Mouse (Mus musculus) CH12.LX (cell line): Measurements from ENCODE around the gene 4930402H24Rik. TPM values are rescaled to one million over a fixed set of nuclear protein-coding genes. Genes with fewer than 3 reads are reported as not detected.

Experiments used
- DNase-seq: peaks from one replicate; pipeline ENCODE4 v3.0.0-alpha.2; 2013; ENCODE audit errors: extremely low read depth
- H3K27ac ChIP-seq: 2 replicates; pipeline ENCODE4 v1.5.1; 2012; ENCODE audit warnings: low read depth, mild to moderate bottlenecking, control low read depth, moderate library complexity; ENCODE audit not compliant: insufficient read depth
- H3K27me3 ChIP-seq: replicated peaks from 2 replicates; pipeline ENCODE3; 2012; ENCODE audit warnings: inconsistent platforms
- H3K36me3 ChIP-seq, 2 experiments: replicated peaks in 1 of 2; 2 replicates each; pipeline versions ENCODE3 to v1.6.1; 2012; ENCODE audit warnings: inconsistent platforms in 1 of 2, low read length in 1 of 2, mild to moderate bottlenecking in 1 of 2, mixed read lengths in 1 of 2, moderate library complexity in 1 of 2; ENCODE audit not compliant: control insufficient read depth in 1 of 2, insufficient read depth in 1 of 2
- H3K4me1 ChIP-seq, 2 experiments: 2 replicates each; pipeline ENCODE4 v1.6.1; 2012; ENCODE audit warnings: inconsistent platforms in 1 of 2, moderate library complexity in 1 of 2; ENCODE audit not compliant: insufficient read depth in 2 of 2, control insufficient read depth in 1 of 2
- H3K4me2 ChIP-seq: 2 replicates; pipeline ENCODE4 v1.6.1; 2012; ENCODE audit warnings: low read depth, mild to moderate bottlenecking, control low read depth; ENCODE audit not compliant: poor library complexity, insufficient read depth, severe bottlenecking
- H3K4me3 ChIP-seq, 3 experiments: fragments of 150-350 bp in 1 of 3; sonication (generic) in 1 of 3; replicated peaks in 1 of 3; 2 replicates each; pipeline versions ENCODE3 to v1.5.1; 2011 to 2012; ENCODE audit warnings: low read depth in 2 of 3, low read length in 2 of 3, mild to moderate bottlenecking in 2 of 3, moderate library complexity in 2 of 3, control low read depth in 1 of 3, improper control_type of control experiment in 1 of 3, inconsistent platforms in 1 of 3, mixed read lengths in 1 of 3; ENCODE audit not compliant: poor library complexity in 1 of 3
- H3K79me2 ChIP-seq: replicated peaks from 2 replicates; pipeline ENCODE4 v1.6.1; 2012; ENCODE audit warnings: mild to moderate bottlenecking, moderate library complexity; ENCODE audit not compliant: control insufficient read depth, poor library complexity, insufficient read depth, severe bottlenecking; ENCODE audit errors: extremely low read depth
- H3K9ac ChIP-seq: 2 replicates; pipeline ENCODE4 v1.6.1; 2012; ENCODE audit warnings: low read depth, mild to moderate bottlenecking, control low read depth, moderate library complexity; ENCODE audit not compliant: insufficient read depth
- H3K9me3 ChIP-seq: replicated peaks from 2 replicates; pipeline ENCODE3; 2012; ENCODE audit warnings: low read length, inconsistent platforms, mixed read lengths
- BHLHE40 ChIP-seq: IDR thresholded peaks from 2 replicates; pipeline ENCODE4 v1.6.1; 2011; ENCODE audit warnings: mild to moderate bottlenecking, low read depth, low read length, improper control_type of control experiment
- CHD1 ChIP-seq: IDR thresholded peaks from 2 replicates; pipeline ENCODE4 v1.6.1; 2012; ENCODE audit warnings: low read depth, low read length, improper control_type of control experiment, inconsistent platforms
- CTCF ChIP-seq, 2 experiments: IDR thresholded peaks in 1 of 2; conservative IDR thresholded peaks in 1 of 2; 2 replicates each; pipeline ENCODE4 v1.5.1; 2011 to 2012; ENCODE audit warnings: low read depth in 2 of 2, low read length in 2 of 2, improper control_type of control experiment in 1 of 2, inconsistent platforms in 1 of 2, mild to moderate bottlenecking in 1 of 2, moderate library complexity in 1 of 2
- E2F4 ChIP-seq: IDR thresholded peaks from 2 replicates; pipeline ENCODE4 v1.6.1; 2011; ENCODE audit warnings: low read depth, low read length, improper control_type of control experiment; ENCODE audit not compliant: insufficient replicate concordance
- ETS1 ChIP-seq: conservative IDR thresholded peaks from 2 replicates; pipeline ENCODE4 v1.6.1; 2012; ENCODE audit warnings: low read depth, mild to moderate bottlenecking, inconsistent platforms, low read length, improper control_type of control experiment, moderate library complexity
- GABPA ChIP-seq: IDR thresholded peaks from 2 replicates; pipeline ENCODE4 v1.6.1; 2012; ENCODE audit warnings: low read depth, low read length, improper control_type of control experiment, inconsistent platforms; ENCODE audit not compliant: insufficient replicate concordance
- HCFC1 ChIP-seq: IDR thresholded peaks from 2 replicates; pipeline ENCODE4 v1.6.1; 2012; ENCODE audit warnings: low read depth, mild to moderate bottlenecking, inconsistent platforms, low read length, improper control_type of control experiment
- IRF4 ChIP-seq: IDR thresholded peaks from 2 replicates; pipeline ENCODE4 v1.6.1; 2014; ENCODE audit warnings: low read depth, mild to moderate bottlenecking, inconsistent platforms, low read length, improper control_type of control experiment
- JUND ChIP-seq: conservative IDR thresholded peaks from 2 replicates; pipeline ENCODE4 v1.6.1; 2011; ENCODE audit warnings: low read depth, low read length, improper control_type of control experiment
- KAT2A ChIP-seq: IDR thresholded peaks from 2 replicates; pipeline ENCODE4 v1.6.1; 2012; ENCODE audit warnings: low read length, improper control_type of control experiment, inconsistent platforms; ENCODE audit not compliant: insufficient replicate concordance
- MAFK ChIP-seq: IDR thresholded peaks from 2 replicates; pipeline ENCODE4 v1.6.1; 2011; ENCODE audit warnings: low read length, improper control_type of control experiment; ENCODE audit not compliant: insufficient replicate concordance
- MAX ChIP-seq: IDR thresholded peaks from 2 replicates; pipeline ENCODE4 v1.6.1; 2011; ENCODE audit warnings: low read length, improper control_type of control experiment
- MAZ ChIP-seq: IDR thresholded peaks from 2 replicates; pipeline ENCODE4 v1.6.1; 2012; ENCODE audit warnings: low read depth, mild to moderate bottlenecking, inconsistent platforms, low read length, improper control_type of control experiment, moderate library complexity
- MEF2A ChIP-seq: IDR thresholded peaks from 2 replicates; pipeline ENCODE4 v1.6.1; 2014; ENCODE audit warnings: low read depth, mild to moderate bottlenecking, inconsistent platforms, low read length, improper control_type of control experiment, borderline replicate concordance
- MYC ChIP-seq: IDR thresholded peaks from 2 replicates; pipeline ENCODE4 v1.6.1; 2011; ENCODE audit warnings: low read depth, mild to moderate bottlenecking, improper control_type of control experiment, low read length
- NRF1 ChIP-seq: IDR thresholded peaks from 2 replicates; pipeline ENCODE4 v1.6.1; 2014; ENCODE audit warnings: low read depth, mild to moderate bottlenecking, inconsistent platforms, low read length, improper control_type of control experiment, moderate library complexity
- POLR2A ChIP-seq: IDR thresholded peaks from 2 replicates; pipeline ENCODE4 v1.6.1; 2011; ENCODE audit warnings: low read depth, mild to moderate bottlenecking, improper control_type of control experiment, low read length
- POLR2AphosphoS2 ChIP-seq: IDR thresholded peaks from 2 replicates; pipeline ENCODE4 v1.6.1; 2011; ENCODE audit warnings: low read depth, low read length, improper control_type of control experiment
- RAD21 ChIP-seq: IDR thresholded peaks from 2 replicates; pipeline ENCODE4 v1.6.1; 2011; ENCODE audit warnings: low read depth, mild to moderate bottlenecking, low read length, improper control_type of control experiment, moderate library complexity
- RCOR1 ChIP-seq: conservative IDR thresholded peaks from 2 replicates; pipeline ENCODE4 v1.6.1; 2012; ENCODE audit warnings: low read depth, mild to moderate bottlenecking, inconsistent platforms, low read length, improper control_type of control experiment
- SIN3A ChIP-seq: IDR thresholded peaks from 2 replicates; pipeline ENCODE4 v1.6.1; 2012; ENCODE audit warnings: low read length, improper control_type of control experiment, inconsistent platforms
- SMC3 ChIP-seq: IDR thresholded peaks from 2 replicates; pipeline ENCODE4 v1.6.1; 2011; ENCODE audit warnings: low read depth, low read length, improper control_type of control experiment
- TBP ChIP-seq: conservative IDR thresholded peaks from 2 replicates; pipeline ENCODE4 v1.6.1; 2011; ENCODE audit warnings: low read depth, low read length, improper control_type of control experiment
- TCF12 ChIP-seq: IDR thresholded peaks from 2 replicates; pipeline ENCODE4 v1.6.1; 2014; ENCODE audit warnings: low read depth, mild to moderate bottlenecking, inconsistent platforms, low read length, improper control_type of control experiment
- UBTF ChIP-seq: IDR thresholded peaks from 2 replicates; pipeline ENCODE4 v1.6.1; 2012; ENCODE audit warnings: low read depth, mild to moderate bottlenecking, inconsistent platforms, low read length, improper control_type of control experiment, moderate library complexity
- USF2 ChIP-seq: conservative IDR thresholded peaks from 2 replicates; pipeline ENCODE4 v1.6.1; 2011; ENCODE audit warnings: low read depth, low read length, improper control_type of control experiment
- ZC3H11A ChIP-seq: IDR thresholded peaks from 2 replicates; pipeline ENCODE4 v1.6.1; 2012; ENCODE audit warnings: low read depth, mild to moderate bottlenecking, inconsistent platforms, low read length, improper control_type of control experiment
- ZMIZ1 ChIP-seq: IDR thresholded peaks from 2 replicates; pipeline ENCODE4 v1.6.1; 2012; ENCODE audit warnings: low read depth, mild to moderate bottlenecking, inconsistent platforms, low read length, improper control_type of control experiment
- dilution Hi-C: fragments of 300-500 bp; cut with MboI; formaldehyde crosslinking; loops from 2 replicates; pipeline ENCODE4 v1.14.3; 2020; ENCODE audit warnings: low sequenced_read_pairs; ENCODE audit not compliant: extremely low pct_unique_long_range_greater_than_20kb, extremely low pct_ligation_motif_present
- in situ Hi-C: fragments of 300-500 bp; cut with MboI; formaldehyde crosslinking; loops from 3 replicates; pipeline ENCODE4 v1.14.3; 2019; ENCODE audit warnings: low sequenced_read_pairs, low pct_ligation_motif_present, low pct_unique_long_range_greater_than_20kb, mixed read lengths
- polyA plus RNA-seq: library from polyadenylated mRNA; unstranded; fragments of >175 nt; gene quantifications from 2 replicates; pipeline ENCODE4 v1.2.1, GENCODE M21; 2012; ENCODE audit warnings: low read depth; ENCODE audit not compliant: insufficient read length
- total RNA-seq, 2 experiments: library from RNA; depleted of rRNA; stranded (reverse); fragments of 300-350 nt in 1 of 2; fragments of >200 nt in 1 of 2; gene quantifications; 2 replicates each; pipeline ENCODE4 v1.2.3; 2012 to 2014

4930402H24Rik gene
- total and polyA plus RNA-seq, 3 experiments, result 4.2 to 4.8 (median 4.2) TPM

DNA sequence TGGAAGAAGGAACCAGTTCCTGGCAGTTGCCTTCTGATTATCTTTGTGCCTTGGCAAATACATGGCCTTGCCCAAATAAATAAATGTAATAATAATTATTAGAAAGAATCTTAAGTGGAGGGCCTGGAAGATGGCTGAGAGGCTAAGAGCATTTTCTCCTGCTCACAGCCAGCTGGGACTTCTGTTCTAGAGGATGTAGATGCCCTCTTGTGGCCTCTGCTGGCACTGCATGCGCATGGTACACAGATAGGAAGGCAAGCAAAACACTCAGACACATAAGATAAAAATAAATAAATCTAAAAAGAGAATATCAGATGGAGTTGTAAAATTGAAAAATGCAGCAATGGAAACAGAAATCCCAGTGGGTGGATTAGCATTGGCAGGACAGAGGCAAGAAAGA, 44.3 kb upstream of the 4930402H24Rik start:
- H3K36me3 ChIP-seq, result peaks cover 0 to 25% of the 10 kb centered on the region in 2 experiments
- no peak for TF ChIP-seq CHD1
- no peak for TF ChIP-seq E2F4
- TF ChIP-seq UBTF, result no peak
- TF ChIP-seq ZMIZ1, result no peak
- TF ChIP-seq ZC3H11A, result peak; percentile 23; the same call in 1 of the 2 replicates
- no peak for TF ChIP-seq RCOR1
- TF ChIP-seq CTCF (conservative IDR thresholded peaks at IDR 0.05 in 1 of 2, IDR thresholded peaks at IDR 0.05 in 1 of 2; ENCODE audit: low read depth in 2 of 2, low read length in 2 of 2), result peak; percentile 87 to 92
- peak; percentile 33; the same call in 1 of the 2 replicates for TF ChIP-seq IRF4
- TF ChIP-seq RAD21, result peak; percentile 80
- peak; percentile 85 for TF ChIP-seq SMC3
- TF ChIP-seq NRF1, result peak; percentile 27; the same call in 1 of the 2 replicates
- no peak for TF ChIP-seq BHLHE40
- 0 out of 2 replicates have a peak, but pooled peaks have one; percentile 19 for TF ChIP-seq MYC
- peak; percentile 32; the same call in 1 of the 2 replicates for TF ChIP-seq MAX
- no peak for TF ChIP-seq POLR2AphosphoS2
- TF ChIP-seq, all 38 proteins: peak for 8
- dilution Hi-C loops, result no loop called here
- Histone ChIP-seq H3K4me3 (no peak overlapping the region), H3K27ac (no peak overlapping the region), H3K27me3 (no peaks in the 10 kb centered on the region), H3K9ac (no peak overlapping the region), H3K79me2 (no peaks in the 10 kb centered on the region), H3K4me1 (peaks cover 0 to 5% of the 10 kb centered on the region in 2 experiments; a peak in 1 of 4 replicates), H3K4me2 (no peak overlapping the region), H3K9me3 (no peaks in the 10 kb centered on the region)
- DNase-seq, result peak; percentile 75
- in situ Hi-C loops, result no loop called here

GRCm38 (mm10) chr2:130949781-130950180, 43.6 kb upstream of the 4930402H24Rik start:
- dilution Hi-C loops, result no loop called here
- H3K27ac ChIP-seq, result no peak overlapping the region
- no peaks in the 10 kb centered on the region for H3K79me2 ChIP-seq
- in situ Hi-C loops, result no loop called here
- DNase-seq, result no peak
- H3K4me2 ChIP-seq, result no peak overlapping the region
- H3K4me1 ChIP-seq, result peaks cover 0 to 5% of the 10 kb centered on the region in 2 experiments; a peak in 1 of 4 replicates
- H3K27me3 ChIP-seq, result no peaks in the 10 kb centered on the region
- H3K36me3 ChIP-seq, result peaks cover 0 to 23% of the 10 kb centered on the region in 2 experiments
- no peaks in the 10 kb centered on the region for H3K9me3 ChIP-seq
- H3K4me3 ChIP-seq, result no peak overlapping the region
- no peak overlapping the region for H3K9ac ChIP-seq
- TF ChIP-seq MEF2A, result no peak
- no peak for TF ChIP-seq E2F4
- no peak for TF ChIP-seq USF2
- no peak for TF ChIP-seq TBP
- no peak for TF ChIP-seq TCF12
- no peak for TF ChIP-seq MAFK
- no peak for TF ChIP-seq POLR2A
- no peak for TF ChIP-seq RCOR1
- TF ChIP-seq MAZ, result no peak
- no peak for TF ChIP-seq HCFC1
- no peak for TF ChIP-seq UBTF
- TF ChIP-seq SIN3A, result no peak
- TF ChIP-seq JUND, result no peak
- no peak for TF ChIP-seq NRF1
- TF ChIP-seq ETS1, result no peak
- no peak for TF ChIP-seq GABPA
- TF ChIP-seq CHD1, result no peak
- no peak for TF ChIP-seq RAD21
- no peak for TF ChIP-seq KAT2A
